Mouse (Mus musculus) olfactory bulb, adult 2 months (tissue): ENCODE data around the gene Ccdc85b.

Source experiments
- CTCF ChIP-seq: fragments of 200-500 bp; IDR thresholded peaks from 2 replicates; pipeline ENCODE4 v1.5.1; 2012; ENCODE audit warnings: low read depth, mild to moderate bottlenecking, low read length, moderate library complexity; ENCODE audit not compliant: insufficient read depth
- POLR2A ChIP-seq: fragments of 200-500 bp; IDR thresholded peaks from 2 replicates; pipeline ENCODE4 v1.6.1; 2012; ENCODE audit warnings: mild to moderate bottlenecking, low read depth, low read length, moderate library complexity; ENCODE audit not compliant: insufficient read depth

DNA sequence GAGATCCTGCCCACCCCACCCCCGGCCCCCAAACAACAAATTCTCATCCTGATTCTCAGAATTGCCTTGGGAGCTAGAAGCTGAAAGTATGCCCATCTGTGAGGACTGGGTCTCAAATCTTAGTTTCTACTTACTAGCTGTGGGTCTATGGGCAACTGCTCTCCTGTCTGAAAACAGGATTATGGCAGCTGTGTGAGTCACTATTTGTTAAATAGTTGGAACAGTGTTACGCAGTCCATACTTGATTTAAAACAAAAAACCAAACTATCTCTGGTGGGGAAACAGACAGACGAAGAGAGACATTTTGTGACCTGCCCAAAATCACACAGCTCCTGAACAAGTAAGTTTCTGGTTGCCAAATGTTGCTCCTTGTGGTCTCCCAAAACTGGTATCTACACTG, 8.0 kb downstream of the Ccdc85b start:
- TF ChIP-seq CTCF (no peak), POLR2A (no peak)
